Mouse (Mus musculus) myocyte (in vitro differentiated cells): ENCODE data around the gene Gramd2. TPM values are rescaled to one million over a fixed set of nuclear protein-coding genes. Genes with fewer than 3 reads are reported as not detected.
"Not testable (repeated sequence)": the region's sequence is repeated elsewhere in the genome, so short reads cannot be mapped to it uniquely, and the experiment has no call there.

Source experiments
- H3K27me3 ChIP-seq: one replicate; pipeline ENCODE4 v1.6.1; 2011; ENCODE audit not compliant: control insufficient read depth, insufficient read depth, insufficient read length
- H3K36me3 ChIP-seq: one replicate; pipeline ENCODE4 v1.6.1; 2011; ENCODE audit not compliant: control insufficient read depth, insufficient read depth
- H3K4me2 ChIP-seq: one replicate; pipeline ENCODE4 v1.6.1; 2011; ENCODE audit warnings: low read depth, control low read depth
- H3K4me3 ChIP-seq: one replicate; pipeline ENCODE4 v1.5.1; 2011; ENCODE audit warnings: mild to moderate bottlenecking, control low read depth, moderate library complexity
- H3K79me2 ChIP-seq: one replicate; pipeline ENCODE4 v1.6.1; 2011; ENCODE audit not compliant: control insufficient read depth, insufficient read depth
- H3ac ChIP-seq: one replicate; pipeline ENCODE4 v1.6.1; 2011; ENCODE audit not compliant: control insufficient read depth, insufficient read length
- CEBPB ChIP-seq: IDR thresholded peaks from 2 replicates; pipeline ENCODE4 v1.6.1; 2011; ENCODE audit warnings: mild to moderate bottlenecking, moderate library complexity; ENCODE audit not compliant: poor library complexity, insufficient read depth, severe bottlenecking
- E2F4 ChIP-seq: IDR thresholded peaks from one replicate; pipeline ENCODE4 v1.6.1; 2011; ENCODE audit warnings: mild to moderate bottlenecking, control low read depth, moderate library complexity; ENCODE audit not compliant: insufficient read depth
- MAX ChIP-seq: IDR thresholded peaks from one replicate; pipeline ENCODE4 v1.6.1; 2011; ENCODE audit warnings: low read depth, mild to moderate bottlenecking, control low read depth
- MYOD1 ChIP-seq, 3 experiments: IDR thresholded peaks; one replicate each; pipeline ENCODE4 v1.6.1; 2011; ENCODE audit warnings: control low read depth in 2 of 3, low read depth in 2 of 3, mild to moderate bottlenecking in 2 of 3, moderate library complexity in 1 of 3; ENCODE audit not compliant: insufficient read length in 2 of 3, control insufficient read depth in 1 of 3
- MYOG ChIP-seq, 3 experiments: IDR thresholded peaks; one replicate each; pipeline ENCODE4 v1.6.1; 2011; ENCODE audit warnings: control low read depth in 2 of 3, low read depth in 2 of 3, mild to moderate bottlenecking in 2 of 3; ENCODE audit not compliant: insufficient read length in 2 of 3, control insufficient read depth in 1 of 3, insufficient read depth in 1 of 3
- POLR2A ChIP-seq: IDR thresholded peaks from one replicate; pipeline ENCODE4 v1.6.1; 2011; ENCODE audit warnings: low read depth, mild to moderate bottlenecking, control low read depth, moderate library complexity; ENCODE audit not compliant: insufficient read length
- POLR2AphosphoS2 ChIP-seq: IDR thresholded peaks from one replicate; pipeline ENCODE4 v1.6.1; 2011; ENCODE audit warnings: low read depth, control low read depth; ENCODE audit not compliant: insufficient read length
- REST ChIP-seq: IDR thresholded peaks from one replicate; pipeline ENCODE4 v1.6.1; 2011; ENCODE audit warnings: mild to moderate bottlenecking, control low read depth, moderate library complexity; ENCODE audit not compliant: insufficient read depth, insufficient read length
- SRF ChIP-seq: IDR thresholded peaks from one replicate; pipeline ENCODE4 v1.6.1; 2011; ENCODE audit warnings: low read depth; ENCODE audit not compliant: control insufficient read depth, insufficient read length
- TCF12 ChIP-seq: IDR thresholded peaks from one replicate; pipeline ENCODE4 v1.6.1; 2011; ENCODE audit warnings: mild to moderate bottlenecking, control low read depth; ENCODE audit not compliant: poor library complexity, insufficient read depth, severe bottlenecking
- TCF3 ChIP-seq: IDR thresholded peaks from one replicate; pipeline ENCODE4 v1.6.1; 2011; ENCODE audit warnings: low read depth, control low read depth; ENCODE audit not compliant: insufficient read length
- USF1 ChIP-seq: IDR thresholded peaks from one replicate; pipeline ENCODE4 v1.6.1; 2011; ENCODE audit warnings: low read depth, mild to moderate bottlenecking, control low read depth, moderate library complexity
- polyA plus RNA-seq: library from polyadenylated mRNA; unstranded; fragments of >200 nt; fragmentation: generic; extraction: Trizol; gene quantifications from one replicate; pipeline ENCODE4 v1.2.1, GENCODE M21; 2012; ENCODE audit warnings: missing spikeins

The Gramd2 gene
- polyA plus RNA-seq, 1 experiment, result 1.5 TPM

- Histone ChIP-seq H3ac (peak overlapping the region; percentile 93), H3K36me3 (no peaks in the 10 kb centered on the region), H3K4me2 (peak overlapping the region; percentile 93), H3K4me3 (peak overlapping the region; percentile 91), H3K27me3 (no peaks in the 10 kb centered on the region), H3K79me2 (peaks cover 39% of the 10 kb centered on the region)
- TF ChIP-seq POLR2AphosphoS2 (peak; percentile 53), E2F4 (no peak), POLR2A (peak; percentile 66)
These were observed 71.2 kb downstream of the Gramd2 start for GRCm38 (mm10) chr9:59751066-59751581.

DNA sequence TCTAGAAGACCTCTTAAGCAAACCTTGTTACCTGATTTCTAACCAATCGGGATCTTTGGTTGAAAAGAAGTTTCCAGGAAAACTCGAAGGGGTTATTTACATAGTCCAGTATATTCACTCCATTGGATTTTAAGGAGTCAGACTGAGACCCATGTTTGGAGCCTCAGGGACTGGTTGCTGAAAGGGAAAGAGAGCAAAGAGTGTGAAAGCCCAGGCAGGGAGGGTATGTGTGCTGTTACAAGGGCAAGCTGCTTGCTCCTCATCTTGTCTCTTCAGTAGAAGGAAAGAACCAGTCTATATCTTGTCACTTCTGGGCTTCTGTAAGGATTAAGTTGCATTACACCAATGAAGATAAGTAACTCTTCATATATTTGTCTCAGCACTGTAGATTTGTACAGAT, 72.0 kb downstream of the Gramd2 start:
- Histone ChIP-seq H3ac (peak overlapping the region; percentile 93), H3K79me2 (peaks cover 46% of the 10 kb centered on the region), H3K36me3 (no peaks in the 10 kb centered on the region), H3K27me3 (no peaks in the 10 kb centered on the region), H3K4me3 (peak overlapping the region; percentile 91), H3K4me2 (peak overlapping the region; percentile 93)
- no peak for TF ChIP-seq TCF3
- no peak for TF ChIP-seq POLR2AphosphoS2
- no peak for TF ChIP-seq MYOD1 (IDR thresholded peaks at IDR 0.05; ENCODE audit: control insufficient read depth in 1 of 3, insufficient read length in 2 of 3, low read depth in 2 of 3)
- no peak for TF ChIP-seq CEBPB

DNA sequence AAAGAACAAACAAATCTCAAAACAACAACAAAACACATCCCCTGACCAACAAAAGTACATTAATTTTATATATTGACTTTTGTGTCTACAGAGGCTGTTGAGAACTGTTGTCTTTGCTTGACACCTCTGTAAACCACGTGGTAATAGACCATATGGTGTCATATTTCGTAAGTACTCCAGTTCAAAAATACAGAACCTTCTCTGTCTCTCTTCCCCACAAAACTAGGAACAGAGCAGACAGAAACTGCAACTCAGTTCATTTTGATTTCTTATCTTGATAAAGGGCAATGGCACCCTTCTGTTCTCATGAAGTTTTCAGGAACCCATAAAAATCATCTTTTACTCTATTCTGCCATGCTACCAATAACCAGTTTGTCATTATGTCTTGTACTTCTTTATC, 75.3 kb downstream of the Gramd2 start:
- no peak overlapping the region for H3ac ChIP-seq
- H3K27me3 ChIP-seq, result no peaks in the 10 kb centered on the region
- H3K4me2 ChIP-seq, result no peak overlapping the region
- H3K79me2 ChIP-seq, result peaks cover 56% of the 10 kb centered on the region
- TF ChIP-seq CEBPB (no peak), TCF3 (no peak), SRF (no peak), USF1 (no peak), MAX (no peak), TCF12 (no peak)
- H3K4me3 ChIP-seq, result no peak overlapping the region
- H3K36me3 ChIP-seq, result no peaks in the 10 kb centered on the region

DNA sequence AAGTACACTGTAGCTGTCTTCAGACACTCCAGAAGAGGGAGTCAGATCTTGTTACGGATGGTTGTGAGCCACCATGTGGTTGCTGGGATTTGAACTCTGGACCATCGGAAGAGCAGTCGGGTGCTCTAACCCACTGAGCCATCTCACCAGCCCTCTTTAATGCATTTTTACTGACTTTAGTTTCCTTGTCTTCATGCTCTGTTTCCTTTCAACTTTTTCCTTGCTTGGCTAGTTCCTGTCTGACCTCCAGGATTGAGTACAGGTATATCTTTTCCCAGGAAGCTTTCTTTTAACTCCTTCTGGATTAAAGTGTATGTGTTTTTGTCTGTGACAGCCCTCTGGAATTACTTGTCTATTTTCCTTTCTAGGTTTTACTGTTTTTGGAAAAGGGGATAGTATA, 77.1 kb downstream of the Gramd2 start:
- H3K36me3 ChIP-seq, H3ac ChIP-seq, H3K27me3 ChIP-seq, H3K4me2 ChIP-seq, H3K4me3 ChIP-seq: not testable (repeated sequence)
- H3K79me2 ChIP-seq, result peaks cover 66% of the 10 kb centered on the region

- no peak overlapping the region for H3K4me3 ChIP-seq
- H3K79me2 ChIP-seq, result peaks cover 61% of the 10 kb centered on the region
- no peak for TF ChIP-seq MYOG (IDR thresholded peaks at IDR 0.05; ENCODE audit: control insufficient read depth in 1 of 3, insufficient read depth in 1 of 3, insufficient read length in 2 of 3, low read depth in 2 of 3)
- TF ChIP-seq TCF3, result no peak
- no peak for TF ChIP-seq MYOD1 (IDR thresholded peaks at IDR 0.05; ENCODE audit: control insufficient read depth in 1 of 3, insufficient read length in 2 of 3, low read depth in 2 of 3)
- TF ChIP-seq POLR2A, result no peak
- TF ChIP-seq CEBPB, result no peak
- TF ChIP-seq E2F4, result no peak
- no peak for TF ChIP-seq USF1
- TF ChIP-seq TCF12, result no peak
- no peak for TF ChIP-seq POLR2AphosphoS2
- no peak for TF ChIP-seq SRF
- TF ChIP-seq REST, result no peak
- no peak for TF ChIP-seq MAX
- no peak overlapping the region for H3ac ChIP-seq
- no peaks in the 10 kb centered on the region for H3K36me3 ChIP-seq
- H3K27me3 ChIP-seq, result no peaks in the 10 kb centered on the region
- no peak overlapping the region for H3K4me2 ChIP-seq
These were observed 80.6 kb downstream of the Gramd2 start for GRCm38 (mm10) chr9:59760515-59760914.

DNA sequence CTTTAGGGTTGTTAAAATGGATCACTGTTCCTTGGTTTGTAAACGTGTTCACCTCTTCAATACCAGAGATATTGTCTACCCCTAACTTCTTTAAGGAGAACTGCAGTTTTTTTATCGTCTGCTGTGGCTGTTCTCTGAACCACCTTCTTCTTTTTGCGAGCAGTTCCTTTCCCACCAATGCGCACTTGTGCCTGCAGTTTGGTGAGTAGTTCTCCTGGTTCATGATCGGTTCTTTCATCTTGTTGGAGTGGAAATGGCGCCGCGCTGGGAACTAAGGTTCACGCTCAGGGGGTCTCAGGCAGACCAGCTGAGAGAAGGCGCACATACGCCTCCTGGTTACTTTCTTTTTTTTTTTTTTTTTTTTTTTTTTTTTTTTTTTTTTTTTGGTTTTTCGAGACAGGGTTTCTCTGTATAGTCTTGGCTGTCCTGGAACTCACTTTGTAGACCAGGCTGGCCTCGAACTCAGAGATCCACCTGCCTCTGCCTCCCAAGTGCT, 87.1 kb downstream of the Gramd2 start:
- not testable (repeated sequence) for H3K27me3 ChIP-seq, H3ac ChIP-seq, H3K4me2 ChIP-seq, H3K4me3 ChIP-seq, H3K36me3 ChIP-seq
- peaks cover 31% of the 10 kb centered on the region for H3K79me2 ChIP-seq

Other genes with a start within 250 kb of the Gramd2 start
- gene Arih1, start 193.5 kb upstream of the Gramd2 start, polyA plus RNA-seq, result 38.1 TPM
- gene Hexa, start 140.6 kb upstream of the Gramd2 start, polyA plus RNA-seq, result 131 TPM
- gene Tmem202, start 140.3 kb upstream of the Gramd2 start, polyA plus RNA-seq, result 1.2 TPM
- not detected for gene Celf6, start 102.2 kb upstream of the Gramd2 start, polyA plus RNA-seq
- gene Parp6, start 62.9 kb upstream of the Gramd2 start, polyA plus RNA-seq, result 11.4 TPM
- 3,717 TPM for gene Pkm, start 23.8 kb upstream of the Gramd2 start, polyA plus RNA-seq
- gene Senp8, start 70.6 kb downstream of the Gramd2 start, polyA plus RNA-seq, result 2.6 TPM
- gene Myo9a, start 70.8 kb downstream of the Gramd2 start, polyA plus RNA-seq, result 3.5 TPM